Mouse (Mus musculus) megakaryocyte, embryonic 14.5 days (primary cell): ENCODE data around the gene Ski.

Experiments
- FLI1 ChIP-seq: IDR thresholded peaks from 2 replicates; pipeline ENCODE4 v1.6.1; 2012; ENCODE audit warnings: low read length, inconsistent platforms, mixed read lengths
- GATA1 ChIP-seq: IDR thresholded peaks from 3 replicates; pipeline ENCODE4 v1.6.1; 2012; ENCODE audit warnings: mixed read lengths, low read length, inconsistent platforms, borderline replicate concordance

DNA sequence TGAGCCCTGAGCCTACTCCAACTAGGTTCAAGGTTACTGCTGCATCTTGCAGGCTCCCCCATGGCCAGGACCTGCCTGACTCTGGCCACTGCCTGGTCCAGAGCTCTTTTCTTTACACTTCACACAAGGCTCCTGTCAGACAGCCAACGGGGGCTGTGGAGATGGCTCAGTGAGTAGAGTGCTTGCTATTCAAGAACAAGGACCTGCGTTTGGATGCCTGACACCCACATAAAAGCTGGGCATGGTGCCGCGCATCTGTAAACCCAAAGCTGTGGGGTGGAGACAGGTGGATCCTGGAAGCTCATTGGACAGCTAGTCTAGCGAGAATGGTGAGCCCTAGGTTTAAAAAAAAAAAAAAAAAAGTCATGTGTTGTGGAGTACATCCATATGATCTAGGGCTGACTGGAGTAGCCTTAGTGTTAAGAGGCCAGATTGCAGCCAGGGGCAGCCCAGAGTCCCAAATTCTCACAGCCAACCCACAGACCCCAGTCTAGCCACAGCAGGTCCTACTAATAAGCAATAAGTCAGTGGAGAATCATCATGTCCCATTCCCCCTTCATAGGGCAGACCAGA lies 50.3 kb downstream of the Ski start:
- TF ChIP-seq GATA1 (no peak), FLI1 (no peak)
